Mouse (Mus musculus) limb, embryonic 14.5 days (tissue): ENCODE data around the gene Nr1i3. TPM values are rescaled to one million over a fixed set of nuclear protein-coding genes. Genes with fewer than 3 reads are reported as not detected.

Source experiments
- ATAC-seq: fragments of 200-750 bp; cut with Nextera tagmentation; 2 replicates; pipeline ENCODE4 v1.8.0; 2017; ENCODE audit warnings: low read depth, moderate number of reproducible peaks, moderate TSS enrichment; ENCODE audit not compliant: low FRiP score
- DNase-seq: peaks from one replicate; pipeline ENCODE4 v3.0.0-alpha.2; 2015; ENCODE audit warnings: low spot score
- H3K27ac ChIP-seq: fragments of 300-500 bp; sonication (generic); replicated peaks from 2 replicates; pipeline ENCODE4 v1.5.1; 2014; ENCODE audit warnings: low read depth, mild to moderate bottlenecking, low read length, moderate library complexity, mixed read lengths
- H3K27me3 ChIP-seq: fragments of 300-500 bp; sonication (generic); 2 replicates; pipeline ENCODE4 v1.6.1; 2014; ENCODE audit warnings: low read length, mixed read lengths; ENCODE audit not compliant: control insufficient read depth, insufficient read depth
- H3K36me3 ChIP-seq: fragments of 300-500 bp; sonication (generic); 2 replicates; pipeline ENCODE4 v1.6.1; 2014; ENCODE audit warnings: mild to moderate bottlenecking, low read length, moderate library complexity, mixed read lengths; ENCODE audit not compliant: control insufficient read depth, insufficient read depth
- H3K4me1 ChIP-seq: fragments of 300-500 bp; sonication (generic); 2 replicates; pipeline ENCODE4 v1.6.1; 2014; ENCODE audit warnings: antibody characterized with exemption, low read length, mixed read lengths; ENCODE audit not compliant: control insufficient read depth, insufficient read depth
- H3K4me2 ChIP-seq: fragments of 300-500 bp; sonication (generic); replicated peaks from 2 replicates; pipeline ENCODE4 v1.6.1; 2014; ENCODE audit warnings: low read depth, mild to moderate bottlenecking, low read length, moderate library complexity; ENCODE audit not compliant: severe bottlenecking
- H3K4me3 ChIP-seq: fragments of 300-500 bp; sonication (generic); replicated peaks from 2 replicates; pipeline ENCODE4 v1.5.1; 2014; ENCODE audit warnings: low read length
- H3K9ac ChIP-seq: fragments of 300-500 bp; sonication (generic); 2 replicates; pipeline ENCODE4 v1.6.1; 2014; ENCODE audit warnings: mild to moderate bottlenecking, low read depth, low read length, moderate library complexity; ENCODE audit not compliant: severe bottlenecking
- H3K9me3 ChIP-seq: fragments of 300-500 bp; sonication (generic); 2 replicates; pipeline ENCODE4 v1.6.1; 2016; ENCODE audit warnings: low read length; ENCODE audit not compliant: control insufficient read depth
- POLR2A ChIP-seq: fragments of 200-500 bp; IDR thresholded peaks from 2 replicates; pipeline ENCODE4 v1.8.0; 2012; ENCODE audit warnings: inconsistent platforms, mild to moderate bottlenecking, moderate library complexity, borderline replicate concordance; ENCODE audit not compliant: insufficient read depth, insufficient read length; ENCODE audit errors: extremely low read depth
- WGBS: fragments of 180-500 bp; shearing (Covaris S2); extraction: QIAGEN DNeasy Blood & Tissue Kit; methylation state at CpG from one replicate; pipeline ENCODE4 v1.1.7; 2014; 5-methylcytosine and 5-hydroxymethylcytosine counted together
- polyA plus RNA-seq, 2 experiments: library from polyadenylated mRNA; depleted of rRNA in 1 of 2; stranded (reverse) in 1 of 2; unstranded in 1 of 2; fragments of >200 nt; fragmentation: Nextera tagmentation in 1 of 2; extraction: Ambion mirVana in 1 of 2; gene quantifications; 2 replicates each; pipeline versions ENCODE4 v1.2.1 to v1.2.3; 2012 to 2014

Nr1i3 gene
- polyA plus RNA-seq, 2 experiments: 0.06 to 0.32 TPM

DNA sequence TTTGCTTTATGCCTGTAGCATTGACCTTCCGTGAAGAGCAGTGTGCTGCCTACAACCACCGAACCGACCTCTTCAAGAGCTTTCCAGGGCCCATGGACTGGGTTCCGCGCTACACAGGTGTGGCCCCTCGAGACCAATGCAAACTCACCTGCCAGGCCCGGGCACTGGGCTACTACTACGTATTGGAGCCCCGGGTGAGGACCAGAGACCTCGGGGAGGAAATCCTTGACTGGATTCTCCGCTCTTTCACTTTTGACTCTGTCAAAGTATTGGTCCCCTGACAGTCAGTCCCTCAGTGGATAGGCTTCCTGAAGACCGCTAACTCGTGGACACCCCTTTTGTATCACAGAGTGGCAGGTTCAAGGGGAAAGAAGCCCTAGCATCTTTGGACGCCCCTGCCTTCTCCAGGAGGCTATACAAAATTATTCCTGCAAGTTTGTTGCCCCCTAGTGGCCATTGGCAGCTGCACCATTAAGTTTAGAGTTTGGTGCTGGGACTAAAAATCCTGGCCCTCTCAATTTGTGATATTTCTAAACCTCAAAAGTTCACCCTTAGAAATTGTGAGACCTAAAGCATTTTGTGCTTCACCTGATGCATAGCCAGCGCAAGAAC is 43.3 kb downstream of the Nr1i3 start:
- Histone ChIP-seq H3K36me3 (peaks cover 44% of the 10 kb centered on the region), H3K4me1 (peaks cover 8% of the 10 kb centered on the region), H3K4me2 (no peak overlapping the region), H3K9me3 (no peaks in the 10 kb centered on the region), H3K27ac (no peak overlapping the region), H3K4me3 (no peak overlapping the region), H3K27me3 (no peaks in the 10 kb centered on the region), H3K9ac (no peak overlapping the region)
- no peak for TF ChIP-seq POLR2A
- WGBS: 61% methylated on average over 15 of the region's 15 CpGs
- ATAC-seq (no peak), DNase-seq (peak; percentile 78)

DNA sequence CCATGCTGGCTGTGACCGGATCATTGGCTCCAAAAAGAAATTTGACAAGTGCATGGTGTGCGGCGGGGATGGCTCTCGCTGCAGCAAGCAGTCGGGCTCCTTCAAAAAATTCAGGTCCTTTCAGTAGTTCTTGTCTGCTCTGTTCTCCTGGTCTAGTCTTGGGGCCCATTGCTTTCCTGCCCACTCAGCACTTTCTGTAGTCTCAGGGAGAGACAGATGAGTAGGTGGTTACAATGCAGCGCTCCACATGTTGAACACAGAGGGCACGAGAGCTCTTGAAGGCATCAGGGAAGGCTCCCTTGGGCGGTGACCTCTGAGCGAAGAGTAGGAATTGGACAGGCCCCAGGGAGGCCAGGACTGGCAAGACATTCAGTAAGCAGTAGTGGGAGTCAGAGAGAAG is 44.0 kb downstream of the Nr1i3 start:
- Histone ChIP-seq H3K27ac (no peak overlapping the region), H3K4me1 (peaks cover 9% of the 10 kb centered on the region), H3K4me2 (no peak overlapping the region), H3K36me3 (peaks cover 44% of the 10 kb centered on the region), H3K9me3 (no peaks in the 10 kb centered on the region), H3K27me3 (no peaks in the 10 kb centered on the region), H3K4me3 (no peak overlapping the region), H3K9ac (no peak overlapping the region)
- DNase-seq: no peak
- WGBS: 89% methylated on average over 9 of the region's 9 CpGs
- TF ChIP-seq POLR2A: no peak
- ATAC-seq: no peak

DNA sequence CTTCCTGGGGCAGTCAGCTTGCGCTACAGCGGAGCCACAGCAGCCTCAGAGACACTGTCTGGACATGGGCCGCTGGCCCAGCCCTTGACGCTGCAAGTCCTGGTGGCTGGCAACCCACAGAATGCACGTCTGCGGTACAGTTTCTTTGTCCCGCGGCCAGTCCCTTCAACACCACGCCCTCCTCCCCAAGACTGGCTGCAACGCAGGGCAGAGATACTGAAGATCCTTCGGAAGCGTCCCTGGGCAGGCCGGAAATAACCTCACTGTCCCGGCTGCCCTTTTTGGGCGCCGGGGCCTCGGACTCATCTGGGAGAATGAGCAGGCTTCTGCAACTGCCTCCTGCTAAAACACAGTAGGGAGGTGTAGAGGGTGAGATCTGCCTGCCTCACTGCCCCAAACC is 45.2 kb downstream of the Nr1i3 start:
- no peak for ATAC-seq
- no peak overlapping the region for H3K4me3 ChIP-seq
- H3K9ac ChIP-seq: no peak overlapping the region
- no peak for DNase-seq
- H3K4me1 ChIP-seq: peaks cover 17% of the 10 kb centered on the region
- peaks cover 40% of the 10 kb centered on the region for H3K36me3 ChIP-seq
- no peak for TF ChIP-seq POLR2A
- H3K4me2 ChIP-seq: no peak overlapping the region
- no peak overlapping the region for H3K27ac ChIP-seq
- no peaks in the 10 kb centered on the region for H3K9me3 ChIP-seq
- WGBS: 71% methylated on average over 17 of the region's 17 CpGs
- no peaks in the 10 kb centered on the region for H3K27me3 ChIP-seq

DNA sequence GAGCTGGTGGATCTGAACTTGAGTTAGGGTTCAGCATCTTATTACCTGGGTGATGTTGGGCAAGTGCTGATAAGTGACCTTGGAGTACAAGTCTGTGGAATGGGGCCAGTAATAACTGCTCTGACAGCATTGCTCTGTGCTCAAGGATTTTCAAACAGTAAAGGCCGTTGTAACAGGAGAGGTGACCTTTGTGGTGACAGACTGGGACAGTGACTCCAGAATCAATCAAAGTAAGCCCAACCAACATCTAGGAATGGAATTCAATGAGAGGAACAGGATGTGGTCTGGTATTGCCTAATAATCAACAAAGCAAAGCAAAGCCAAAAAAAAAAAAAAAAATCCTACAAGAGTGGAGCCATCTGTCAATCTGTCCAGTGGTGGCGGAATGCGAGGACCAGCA is 46.5 kb downstream of the Nr1i3 start:
- 71% methylated on average over 3 of the region's 3 CpGs for WGBS
- H3K9me3 ChIP-seq: no peaks in the 10 kb centered on the region
- peaks cover 36% of the 10 kb centered on the region for H3K36me3 ChIP-seq
- no peak for ATAC-seq
- DNase-seq: no peak
- no peak for TF ChIP-seq POLR2A
- H3K27ac ChIP-seq: no peak overlapping the region
- peaks cover 17% of the 10 kb centered on the region for H3K4me1 ChIP-seq
- H3K9ac ChIP-seq: no peak overlapping the region
- no peak overlapping the region for H3K4me2 ChIP-seq
- no peak overlapping the region for H3K4me3 ChIP-seq
- H3K27me3 ChIP-seq: no peaks in the 10 kb centered on the region

DNA sequence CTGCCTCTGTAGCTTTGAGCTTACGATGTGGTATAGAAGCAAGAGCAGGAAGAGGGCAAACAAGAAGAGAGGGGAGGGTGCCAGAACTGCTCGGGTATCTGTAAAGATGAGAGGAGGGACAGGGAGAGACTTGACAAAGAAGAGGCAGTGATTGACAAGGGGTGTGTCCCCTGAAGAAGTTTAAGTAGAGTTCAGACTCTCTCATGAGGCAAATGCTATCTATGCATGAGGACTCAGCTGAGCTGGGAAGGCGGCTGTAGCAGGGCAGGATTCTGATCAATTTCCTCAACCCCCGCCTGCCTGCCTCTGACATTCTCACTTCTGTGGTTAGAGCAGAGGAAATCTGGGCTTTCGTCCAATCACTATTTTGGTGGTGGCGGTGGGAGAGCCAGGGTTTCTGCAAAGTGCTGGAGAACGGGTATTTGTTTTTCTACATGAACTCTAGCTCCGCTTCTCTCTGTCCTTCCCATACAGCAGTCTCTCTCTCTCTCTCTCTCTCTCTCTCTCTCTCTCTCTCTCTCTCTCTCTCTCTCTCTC is 48.9 kb downstream of the Nr1i3 start:
- no peaks in the 10 kb centered on the region for H3K9me3 ChIP-seq
- no peaks in the 10 kb centered on the region for H3K27me3 ChIP-seq
- 3% methylated on average over 7 of the region's 8 CpGs for WGBS
- peaks cover 17% of the 10 kb centered on the region for H3K4me1 ChIP-seq
- peak overlapping the region; percentile 22 for H3K4me3 ChIP-seq
- DNase-seq (peak; percentile 95), ATAC-seq (peak; percentile 84)
- peak overlapping the region; percentile 49 for H3K4me2 ChIP-seq
- H3K27ac ChIP-seq: peak overlapping the region; percentile 86
- no peak for TF ChIP-seq POLR2A
- peaks cover 19% of the 10 kb centered on the region for H3K36me3 ChIP-seq
- peak overlapping the region; percentile 41 for H3K9ac ChIP-seq
